8 mouse cellular contexts compared by ENCODE assay signal in genomic region chr14:30715618-30716050, GRCm38 (mm10). TPM values are rescaled to one million over a fixed set of nuclear protein-coding genes. Genes with fewer than 3 reads are reported as not detected.
DNase-seq lines count a peak whose midpoint lies in the region; ATAC-seq and TF ChIP-seq lines count a peak whose summit lies in the region.

No protein-coding gene starts in this region.

- peak; percentile 89 for DNase-seq in A20 (ENCODE audit: low read depth, low spot score)
- DNase-seq in adrenal gland, postnatal 10 days, result peak; percentile 91
- DNase-seq in embryonic facial prominence, embryonic 14.5 days (ENCODE audit: low spot score), result peak; percentile 85
- peak; percentile 62 for DNase-seq in kidney, postnatal 0 days (ENCODE audit: low spot score)
- DNase-seq in liver, embryonic 11.5 days (ENCODE audit: low spot score), result peak; percentile 83
- peak; percentile 89 for DNase-seq in naive thymus-derived CD4-positive, alpha-beta T cell, adult 2 months (ENCODE audit: low read depth)

- peak overlapping the region; percentile 79 for H3K4me2 ChIP-seq in embryonic facial prominence, embryonic 14.5 days (ENCODE audit: low read depth, low read length)
- H3K4me2 ChIP-seq in heart, embryonic 11.5 days, result peak overlapping the region; percentile 92
- peak overlapping the region; percentile 90 for H3K4me2 ChIP-seq in kidney, postnatal 0 days (ENCODE audit: low read length)
- H3K4me2 ChIP-seq in liver, embryonic 11.5 days, result peak overlapping the region; percentile 97
- H3K4me2 ChIP-seq in stomach, embryonic 14.5 days (replicated peaks; ENCODE audit: low read depth, low read length), result peak overlapping the region; percentile 72

- 0 out of 2 replicates have a peak, but pooled peaks cover 3% of the 10 kb centered on the region for H3K4me1 ChIP-seq in embryonic facial prominence, embryonic 14.5 days (ENCODE audit: control insufficient read depth, insufficient read depth, low read length)
- no peaks in the 10 kb centered on the region for H3K4me1 ChIP-seq in heart, embryonic 11.5 days (ENCODE audit: control insufficient read depth, insufficient read depth, low read length)
- H3K4me1 ChIP-seq in kidney, postnatal 0 days (replicated peaks; ENCODE audit: insufficient read depth, low read length), result no peaks in the 10 kb centered on the region
- peaks cover 8% of the 10 kb centered on the region; the same call in 1 of the 2 replicates for H3K4me1 ChIP-seq in liver, embryonic 11.5 days (replicated peaks; ENCODE audit: control insufficient read depth, insufficient read depth, low read length)
- no peaks in the 10 kb centered on the region; the same call in 1 of the 2 replicates for H3K4me1 ChIP-seq in stomach, embryonic 14.5 days (ENCODE audit: control insufficient read depth, insufficient read depth, low read length)

- no peaks in the 10 kb centered on the region for H3K36me3 ChIP-seq in embryonic facial prominence, embryonic 14.5 days (ENCODE audit: control insufficient read depth, insufficient read depth, low read length)
- H3K36me3 ChIP-seq in heart, embryonic 11.5 days (ENCODE audit: control insufficient read depth, insufficient read depth, low read length), result no peaks in the 10 kb centered on the region
- H3K36me3 ChIP-seq in kidney, postnatal 0 days (ENCODE audit: insufficient read depth, low read length), result no peaks in the 10 kb centered on the region
- H3K36me3 ChIP-seq in liver, embryonic 11.5 days (ENCODE audit: control insufficient read depth, insufficient read depth, low read length), result no peaks in the 10 kb centered on the region
- no peaks in the 10 kb centered on the region for H3K36me3 ChIP-seq in stomach, embryonic 14.5 days (ENCODE audit: control insufficient read depth, insufficient read depth, low read length)

- peak overlapping the region; percentile 89 for H3K4me3 ChIP-seq in embryonic facial prominence, embryonic 14.5 days (ENCODE audit: low read depth, low read length)
- peak overlapping the region; percentile 69 for H3K4me3 ChIP-seq in heart, embryonic 11.5 days (ENCODE audit: low read depth, low read length)
- peak overlapping the region; percentile 92 for H3K4me3 ChIP-seq in kidney, postnatal 0 days (replicated peaks; ENCODE audit: low read depth, low read length)
- H3K4me3 ChIP-seq in liver, embryonic 11.5 days (ENCODE audit: low read depth, low read length), result peak overlapping the region; percentile 91
- H3K4me3 ChIP-seq in stomach, embryonic 14.5 days (ENCODE audit: low read depth, low read length), result peak overlapping the region; percentile 84

- H3K9me3 ChIP-seq in embryonic facial prominence, embryonic 14.5 days (ENCODE audit: control insufficient read depth, low read length), result no peaks in the 10 kb centered on the region
- no peaks in the 10 kb centered on the region for H3K9me3 ChIP-seq in heart, embryonic 11.5 days (replicated peaks; ENCODE audit: control insufficient read depth, low read length)
- H3K9me3 ChIP-seq in kidney, postnatal 0 days (replicated peaks; ENCODE audit: low read length), result no peaks in the 10 kb centered on the region
- H3K9me3 ChIP-seq in liver, embryonic 11.5 days (ENCODE audit: control insufficient read depth, low read length), result no peaks in the 10 kb centered on the region
- no peaks in the 10 kb centered on the region for H3K9me3 ChIP-seq in stomach, embryonic 14.5 days (ENCODE audit: control insufficient read depth, low read depth, low read length)

- 0% methylated on average over 38 of the region's 68 CpGs for WGBS in embryonic facial prominence, embryonic 14.5 days
- under 1% methylated on average over 51 of the region's 68 CpGs for WGBS in heart, embryonic 11.5 days (ENCODE audit: insufficient replicate concordance)
- under 1% methylated on average over 57 of the region's 68 CpGs for WGBS in kidney, postnatal 0 days
- WGBS in liver, embryonic 11.5 days, result under 1% methylated on average over 54 of the region's 68 CpGs
- 0% methylated on average over 49 of the region's 68 CpGs for WGBS in stomach, embryonic 14.5 days

- peak; percentile 84 for ATAC-seq in embryonic facial prominence, embryonic 14.5 days (ENCODE audit: low read depth)
- ATAC-seq in heart, embryonic 11.5 days (replicated peaks; ENCODE audit: insufficient number of reproducible peaks, low FRiP score, low TSS enrichment), result peak; percentile 79
- peak; percentile 78 for ATAC-seq in kidney, postnatal 0 days (replicated peaks; ENCODE audit: low FRiP score, low read depth)
- peak; percentile 76; the same call in 1 of the 2 replicates for ATAC-seq in liver, embryonic 11.5 days (replicated peaks; ENCODE audit: low FRiP score)
- ATAC-seq in stomach, embryonic 14.5 days (ENCODE audit: insufficient number of reproducible peaks, insufficient read depth, low FRiP score, low read depth), result peak; percentile 77

- TF ChIP-seq CTCF in kidney, postnatal 0 days (IDR thresholded peaks at IDR 0.05; ENCODE audit: low read depth), result no peak

- peak overlapping the region; percentile 88 for H3K27ac ChIP-seq in embryonic facial prominence, embryonic 14.5 days (replicated peaks; ENCODE audit: low read depth, low read length)
- H3K27ac ChIP-seq in heart, embryonic 11.5 days (ENCODE audit: low read depth, low read length), result peak overlapping the region; percentile 74
- peak overlapping the region; percentile 89 for H3K27ac ChIP-seq in kidney, postnatal 0 days
- peak overlapping the region; percentile 95 for H3K27ac ChIP-seq in liver, embryonic 11.5 days (ENCODE audit: low read depth, low read length)
- peak overlapping the region; percentile 68 for H3K27ac ChIP-seq in stomach, embryonic 14.5 days (ENCODE audit: low read length)

- H3K9ac ChIP-seq in embryonic facial prominence, embryonic 14.5 days (ENCODE audit: low read depth, low read length), result peak overlapping the region; percentile 91
- H3K9ac ChIP-seq in heart, embryonic 11.5 days (ENCODE audit: low read depth, low read length), result peak overlapping the region; percentile 74
- H3K9ac ChIP-seq in kidney, postnatal 0 days (ENCODE audit: low read depth, low read length), result peak overlapping the region; percentile 91
- H3K9ac ChIP-seq in liver, embryonic 11.5 days (ENCODE audit: low read depth, low read length), result peak overlapping the region; percentile 97
- H3K9ac ChIP-seq in stomach, embryonic 14.5 days (replicated peaks; ENCODE audit: low read depth, low read length), result peak overlapping the region; percentile 81

- peaks cover 12% of the 10 kb centered on the region for H3K27me3 ChIP-seq in embryonic facial prominence, embryonic 14.5 days (replicated peaks; ENCODE audit: control insufficient read depth, insufficient read depth, low read length)
- H3K27me3 ChIP-seq in heart, embryonic 11.5 days (ENCODE audit: control insufficient read depth, insufficient read depth, low read length), result peaks cover 6% of the 10 kb centered on the region; the same call in 1 of the 2 replicates
- H3K27me3 ChIP-seq in kidney, postnatal 0 days (ENCODE audit: insufficient read depth, low read length), result no peaks in the 10 kb centered on the region
- H3K27me3 ChIP-seq in liver, embryonic 11.5 days (replicated peaks; ENCODE audit: control insufficient read depth, insufficient read depth, low read length), result 0 out of 2 replicates have a peak, but pooled peaks cover 4% of the 10 kb centered on the region
- no peaks in the 10 kb centered on the region for H3K27me3 ChIP-seq in stomach, embryonic 14.5 days (ENCODE audit: control insufficient read depth, insufficient read depth, low read length)

RNA-seq across cellular contexts. Expression of gene Sfmbt1, which starts 1.0 kb away (rescaled TPM):
- 10 to 100 TPM; 24.9 to 25.5 TPM for total RNA-seq in adrenal gland, postnatal 10 days (2021)
- 14.2 and 14.9 TPM in 2 replicates for polyA plus RNA-seq in embryonic facial prominence, embryonic 14.5 days (2014; fragmentation: Nextera tagmentation; extraction: Ambion mirVana)
- 12.0 and 13.2 TPM in 2 replicates for polyA plus RNA-seq in heart, embryonic 11.5 days (2014; fragmentation: Nextera tagmentation; extraction: Ambion mirVana)
- 10.9 and 12.0 TPM in 2 replicates for polyA plus RNA-seq in kidney, postnatal 0 days (2015; fragmentation: Nextera tagmentation; extraction: Ambion mirVana)
- 23.0 and 24.5 TPM in 2 replicates for polyA plus RNA-seq in liver, embryonic 11.5 days (2014; fragmentation: Nextera tagmentation; extraction: Ambion mirVana)
- 13.9 and 15.0 TPM in 2 replicates for polyA plus RNA-seq in stomach, embryonic 14.5 days (2014; fragmentation: Nextera tagmentation; extraction: Ambion mirVana)

Comparison
In these comparisons a context has a peak if more than half of its experiments do, and no peak if none do; other contexts are left out.
1. Peak in every context shown above with its lines: DNase-seq, ATAC-seq, H3K4me3 ChIP-seq and H3K27ac ChIP-seq.